Mouse (Mus musculus) layer of hippocampus, postnatal 36 days (tissue): ENCODE data around the gene Lrrc8c. TPM values are rescaled to one million over a fixed set of nuclear protein-coding genes. Genes with fewer than 3 reads are reported as not detected.

ENCODE experiments used
- DNase-seq, 2 experiments: peaks; one replicate each; pipeline ENCODE4 v3.0.0; 2022
- total RNA-seq, 2 experiments: library from RNA; stranded (reverse); gene quantifications; 2 replicates each; pipeline ENCODE4 v1.2.3; 2021

Lrrc8c gene
- total RNA-seq, 2 experiments from 2014 or later: 28.9 to 32.6 TPM

DNA sequence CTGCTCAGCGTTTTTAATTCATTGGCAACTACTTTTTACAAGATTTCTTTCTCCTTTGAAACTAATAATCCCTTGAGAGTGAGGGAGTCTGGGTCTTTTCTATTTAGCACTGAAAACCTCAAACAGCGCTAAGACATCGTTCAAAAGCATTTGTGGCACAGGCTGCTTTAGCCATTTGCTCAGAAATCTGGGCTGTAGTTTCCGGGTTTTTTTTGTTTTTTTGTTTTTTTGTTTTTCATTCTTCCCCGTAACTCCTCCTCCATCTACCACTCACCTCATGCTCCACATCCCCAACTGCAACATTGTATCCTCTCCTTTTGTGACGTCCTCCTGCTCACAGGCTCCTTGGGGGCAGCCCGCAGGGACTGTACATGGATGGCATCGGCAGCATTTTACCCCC, 124.1 kb downstream of the Lrrc8c start:
- DNase-seq: no peak

DNA sequence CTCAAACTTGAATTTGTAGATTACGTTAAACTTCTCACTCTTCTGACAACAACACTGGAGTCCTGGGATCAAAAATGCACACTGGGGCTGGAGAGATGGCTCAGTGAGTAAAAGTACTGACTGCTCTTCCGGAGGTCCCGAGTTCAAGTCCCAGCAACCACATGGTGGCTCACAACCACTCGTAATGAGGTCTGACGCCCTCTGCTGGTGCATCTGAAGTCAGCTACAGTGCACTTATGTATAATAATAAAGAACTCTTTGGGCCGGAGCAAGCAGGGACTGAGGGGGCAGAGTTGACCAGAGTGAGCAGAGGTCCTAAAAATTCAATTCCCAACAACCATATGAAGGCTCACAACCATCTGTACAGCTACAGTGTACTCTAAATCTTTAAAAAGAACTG, 125.0 kb downstream of the Lrrc8c start:
- DNase-seq: no peak

DNA sequence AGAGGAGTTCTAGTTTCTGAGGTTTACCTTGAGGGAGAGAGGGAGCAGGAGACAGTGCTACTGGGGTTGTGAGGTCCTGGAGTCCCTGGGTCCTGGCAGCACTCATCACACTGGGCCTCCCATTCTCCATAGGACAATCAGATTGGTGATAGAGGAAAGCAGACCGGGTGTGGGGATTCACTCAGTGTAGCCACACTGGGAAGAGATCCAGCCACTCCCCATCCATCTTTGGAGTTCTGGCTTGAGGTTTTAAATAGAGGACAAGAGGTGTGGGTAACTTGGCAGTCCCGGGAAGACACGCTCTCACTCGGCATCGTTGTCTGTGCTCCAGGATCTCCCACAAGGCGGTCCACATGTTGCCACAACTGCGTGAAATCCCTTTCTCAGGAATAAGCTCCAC, 127.9 kb downstream of the Lrrc8c start:
- DNase-seq: no peak

DNA sequence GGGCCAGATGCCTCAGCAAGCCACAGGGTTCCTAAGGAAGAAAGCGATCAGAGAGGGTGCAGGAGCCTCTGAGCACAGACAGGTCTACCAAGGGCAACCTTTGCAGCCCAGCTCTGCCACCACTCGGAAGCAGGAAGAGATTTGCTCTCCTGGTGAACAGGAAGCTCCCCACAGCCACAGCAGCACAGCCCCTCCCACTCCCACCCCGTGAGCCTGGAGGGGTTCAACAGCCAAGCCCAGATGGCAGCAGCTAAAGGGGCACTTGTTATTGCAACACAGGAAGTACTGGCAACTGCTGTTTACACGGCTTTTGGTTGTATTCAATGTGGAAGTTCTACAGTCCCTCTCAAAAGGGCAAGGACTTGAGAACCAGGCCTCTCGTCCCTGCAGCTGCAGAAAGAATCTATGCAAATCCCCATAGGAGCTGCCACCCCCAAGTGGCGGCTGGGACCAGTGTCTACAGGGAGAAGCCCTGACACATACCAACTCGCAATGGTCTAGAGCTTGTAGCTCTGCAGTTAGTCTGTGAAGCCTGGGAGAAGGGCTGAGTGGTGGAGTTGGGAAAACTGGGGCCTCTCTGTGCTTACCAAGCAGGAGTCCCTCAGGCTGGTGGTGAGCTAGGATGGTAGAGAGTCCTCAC, 129.6 kb downstream of the Lrrc8c start:
- peak; percentile 29 to 37 for DNase-seq

DNA sequence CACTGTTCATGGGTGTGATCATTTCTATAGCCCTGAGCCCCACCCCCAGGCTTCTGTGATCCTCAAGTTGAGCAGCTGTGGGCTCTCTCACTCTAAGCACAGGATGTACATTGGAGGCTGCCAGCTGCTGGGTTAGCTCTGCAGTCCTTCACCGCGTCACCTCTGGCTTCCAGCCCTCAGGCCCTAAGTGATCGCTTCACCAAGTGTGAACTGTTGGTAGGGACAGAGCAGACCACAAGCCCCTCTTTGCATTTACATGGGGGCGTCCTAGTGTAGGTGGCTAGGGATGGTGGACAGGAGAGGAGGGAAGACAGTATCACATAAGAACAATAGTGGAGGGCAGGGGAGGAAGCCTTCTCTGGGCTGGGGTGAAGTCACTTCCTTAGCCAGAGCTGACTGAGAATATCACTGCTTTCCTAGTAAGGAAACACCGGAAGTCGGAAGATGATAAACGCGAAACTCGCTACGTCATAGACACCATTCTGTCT, 130.4 kb downstream of the Lrrc8c start:
- no peak for DNase-seq

DNA sequence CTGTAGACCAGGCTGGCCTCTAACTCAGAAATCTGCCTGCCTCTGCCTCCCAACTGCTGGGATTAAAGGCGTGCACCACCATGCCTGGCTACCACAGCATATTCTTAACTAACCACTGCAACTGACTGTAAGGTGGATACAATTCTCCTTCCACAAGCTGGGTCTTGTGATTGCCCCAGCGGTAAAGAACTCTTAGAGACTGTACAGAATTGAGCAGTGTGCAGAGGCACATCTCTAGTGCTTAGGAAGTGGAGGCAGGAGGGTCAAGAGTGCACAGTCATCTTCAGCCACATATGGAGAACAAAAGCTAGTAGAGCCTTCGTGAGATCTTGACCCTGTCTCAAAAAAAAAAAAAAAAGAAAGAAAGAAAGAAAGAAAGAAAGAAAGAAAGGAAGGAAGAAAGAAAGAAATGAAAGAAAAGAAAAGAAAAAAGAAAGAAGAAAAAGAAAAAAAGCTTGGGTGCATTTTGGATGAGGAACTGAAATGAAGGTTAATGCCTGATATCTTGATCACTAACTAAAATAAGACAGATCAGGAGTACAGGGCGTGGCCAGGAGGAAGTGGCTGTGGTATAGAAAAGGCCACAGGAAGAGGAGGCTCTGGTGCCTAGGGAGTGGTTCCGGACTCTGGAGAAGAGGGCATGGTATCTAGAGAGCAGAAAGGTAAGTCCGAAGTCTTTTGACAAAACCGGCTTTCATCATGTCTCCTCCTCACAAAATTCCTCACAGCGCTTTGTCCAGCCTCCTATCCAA, 131.7 kb downstream of the Lrrc8c start:
- no peak for DNase-seq

DNA sequence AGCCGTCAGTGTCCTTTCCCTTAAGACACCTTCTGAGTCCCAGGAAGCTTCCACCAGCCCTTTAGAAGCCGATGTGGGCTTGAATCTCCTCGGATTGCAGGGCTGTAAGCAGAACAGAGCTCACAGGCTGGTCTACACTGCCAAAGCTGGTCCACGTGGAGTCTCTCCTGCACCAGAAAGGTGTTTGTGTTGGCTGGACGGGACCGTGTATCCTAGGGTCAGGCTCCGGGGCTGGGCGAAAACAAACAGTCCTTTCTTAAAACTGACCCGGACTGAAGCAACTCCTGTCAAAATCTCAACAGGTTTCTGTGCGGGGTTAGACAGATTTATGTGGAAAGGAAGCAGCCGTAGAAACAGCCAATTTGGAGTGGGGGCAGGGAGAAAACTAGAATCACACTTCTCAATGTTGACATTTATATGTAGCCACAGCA, 132.4 kb downstream of the Lrrc8c start:
- DNase-seq: no peak

DNA sequence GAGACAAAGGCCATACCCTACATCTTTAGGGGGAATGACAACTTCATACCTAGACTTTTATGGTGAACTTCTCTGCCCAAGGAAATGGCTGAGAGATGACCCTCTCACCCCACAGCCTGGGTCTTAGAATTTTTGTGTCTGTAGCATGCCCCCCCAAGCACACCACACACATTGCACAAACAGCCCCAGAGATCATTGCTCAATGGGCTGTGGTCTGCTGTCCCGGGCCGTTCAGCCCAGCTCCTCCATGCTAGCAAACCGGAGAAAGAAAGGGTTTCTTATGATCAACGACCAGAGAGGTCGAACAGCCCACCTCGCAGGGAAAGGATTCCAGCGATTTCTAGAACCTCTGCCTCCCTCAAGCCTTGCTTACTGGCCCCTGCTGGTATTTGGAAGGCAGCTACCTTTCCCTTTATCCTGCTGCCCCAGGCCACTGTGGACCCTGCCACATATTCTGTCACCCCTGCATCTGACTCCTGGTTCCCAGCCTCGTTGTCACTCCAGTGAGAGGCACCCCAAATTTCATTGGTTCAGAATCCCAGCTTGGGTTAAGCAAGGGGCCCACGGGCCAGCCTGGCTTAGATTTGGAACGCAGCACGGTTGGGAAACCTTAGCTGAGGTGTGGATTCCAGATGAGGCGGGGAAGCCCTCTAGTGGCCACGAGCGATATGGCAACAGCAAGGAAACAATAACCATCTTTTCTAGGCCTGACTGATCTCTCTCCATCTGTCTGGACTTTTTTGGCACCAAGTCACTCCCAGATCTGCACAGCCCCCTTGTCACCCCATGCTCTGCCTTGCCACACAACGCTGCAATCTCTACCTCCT, 135.3 kb downstream of the Lrrc8c start:
- DNase-seq: peak; percentile 81 to 82

DNA sequence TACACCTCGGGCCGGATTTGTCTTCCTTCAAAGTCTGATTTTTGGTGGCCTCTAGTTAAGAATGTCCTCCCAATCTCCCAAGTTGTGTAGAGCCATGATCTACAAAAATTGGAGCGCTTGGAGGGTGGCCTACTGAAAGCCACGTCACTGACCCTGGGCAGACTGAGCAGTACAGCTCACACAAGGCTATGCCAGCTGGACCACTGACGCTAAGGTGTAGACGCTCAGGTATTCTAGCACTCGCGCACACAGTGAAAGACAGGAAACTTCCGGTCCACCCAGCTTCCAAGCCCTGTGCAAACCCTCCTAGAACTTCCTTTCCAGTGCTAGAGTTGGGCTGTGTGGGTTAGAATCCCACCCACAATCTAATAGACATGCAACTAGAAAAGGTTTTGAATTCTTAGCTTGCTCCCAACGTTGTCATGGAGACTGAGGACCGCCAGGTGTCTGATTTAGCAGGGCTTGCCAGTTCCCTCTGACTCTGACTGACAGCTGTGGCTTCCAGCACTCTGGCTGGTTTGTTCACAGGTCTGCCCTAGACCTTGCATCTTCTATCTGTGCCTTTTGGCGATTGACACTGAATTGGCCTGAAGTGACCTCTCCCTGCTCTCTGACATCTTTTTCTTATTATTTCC, 136.0 kb downstream of the Lrrc8c start:
- DNase-seq: peak; percentile 25 to 36

DNA sequence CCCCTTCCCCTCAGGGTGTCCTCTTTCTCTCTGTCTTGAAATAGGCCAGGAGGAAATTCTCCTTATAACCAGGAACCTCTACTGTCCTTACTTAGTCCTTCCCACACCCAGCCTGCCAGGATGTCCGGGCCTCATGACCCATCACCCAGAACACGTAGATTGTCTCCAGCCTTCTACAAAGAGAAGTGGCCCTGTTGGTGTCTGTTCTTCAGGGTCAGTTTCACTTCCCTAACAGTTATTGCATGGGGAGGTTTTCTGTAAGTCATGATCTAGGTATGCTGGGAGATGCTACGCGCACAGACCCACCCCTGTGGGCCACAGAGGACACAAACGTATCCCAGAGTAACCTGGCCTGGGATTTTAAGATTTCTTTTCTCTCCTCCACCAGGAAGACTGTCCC, 142.7 kb downstream of the Lrrc8c start:
- DNase-seq: no peak

Other genes with a start within 250 kb of the Lrrc8c start
- not detected for gene Gm43302, start 225.7 kb upstream of the Lrrc8c start, total RNA-seq
- gene Gbp6, start 225.7 kb upstream of the Lrrc8c start, total RNA-seq: 1 to 10 TPM in 1 of 2 experiments, under 1 TPM in 1; 0.42 to 1.1 TPM
- 10 to 100 TPM; 60.6 to 64.4 TPM for gene Lrrc8b, start 103.6 kb upstream of the Lrrc8c start, total RNA-seq
- 10 to 100 TPM; 47.7 to 48.8 TPM for gene Lrrc8d, start 180.6 kb downstream of the Lrrc8c start, total RNA-seq